In the genomic region with DNA sequence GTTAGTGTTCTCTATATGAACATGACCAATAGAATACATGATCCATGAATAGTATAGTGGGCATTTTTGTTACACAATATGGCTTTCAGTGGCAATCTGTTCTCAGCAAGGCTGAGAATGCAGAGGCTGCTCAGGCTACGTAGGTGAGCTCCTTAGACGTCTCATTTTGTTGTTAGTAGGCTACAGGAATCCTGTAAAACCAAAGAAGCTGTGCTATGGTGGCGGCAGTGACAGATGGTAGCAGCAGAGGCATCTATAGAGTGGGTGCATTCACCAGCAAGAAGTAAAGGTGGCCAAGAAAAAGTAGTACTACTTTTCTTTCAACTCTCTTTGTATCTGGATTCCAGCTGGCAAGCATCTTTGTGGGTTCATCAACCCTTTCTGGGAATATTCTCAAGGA, we compare ENCODE assay signal across 6 mouse cellular contexts.
"Had no signal": no experiment of that assay in that cellular context is flagged by ENCODE, and none has a peak within 500 bp of the region (broad histone marks: within the 10 kb centered on the region; RNA-seq: fewer than 3 reads in every experiment).

No protein-coding gene starts in this region.

- DNase-seq: kidney, adult 2 months; kidney, postnatal 14 days; lung, adult 18-20 months; spleen, adult 18-20 months; thymus, adult 2 months; thymus, postnatal 25 days had no signal
